Mouse (Mus musculus): ENCODE measurements around the gene Reck. TPM values are rescaled to one million over a fixed set of nuclear protein-coding genes. Genes with fewer than 3 reads are reported as not detected.

Reck gene
- polyA plus RNA-seq, 1 experiment from 2014 or later, result 26.2 TPM

DNA sequence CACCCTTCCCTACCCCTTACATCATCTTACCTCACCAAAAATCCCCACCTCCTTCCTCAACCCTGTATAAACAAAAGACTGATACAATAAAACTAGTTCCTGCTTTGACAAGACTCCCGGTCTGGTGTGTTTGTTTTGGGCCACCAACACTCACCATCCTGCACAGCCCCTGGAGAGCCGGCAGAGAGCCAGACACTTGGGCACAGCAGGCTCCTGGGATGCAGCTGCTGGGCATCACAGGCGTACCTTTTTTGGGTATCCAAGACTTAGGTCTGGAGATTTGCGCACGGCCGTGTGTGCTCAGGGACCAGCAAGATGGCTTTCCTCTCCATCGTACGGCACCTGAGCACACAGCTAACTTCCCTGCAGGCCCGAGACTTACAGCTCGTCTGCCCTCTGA lies 15.4 kb upstream of the Reck start:
- Histone ChIP-seq H3K9ac (ENCODE audit: low read depth, low read length) (no peak overlapping the region), H3K9me3 (ENCODE audit: control insufficient read depth, low read length) (no peaks in the 10 kb centered on the region), H3K27me3 (ENCODE audit: control insufficient read depth, insufficient read depth, low read length) (no peaks in the 10 kb centered on the region), H3K27ac (ENCODE audit: low read depth, low read length) (no peak overlapping the region), H3K4me1 (ENCODE audit: control insufficient read depth, insufficient read depth, low read length) (no peaks in the 10 kb centered on the region), H3K36me3 (ENCODE audit: control insufficient read depth, insufficient read depth, low read length) (no peaks in the 10 kb centered on the region), H3K4me2 (replicated peaks; ENCODE audit: low read depth, low read length) (no peak overlapping the region), H3K4me3 (ENCODE audit: low read length) (no peak overlapping the region)
- 78% methylated on average over 10 of the region's 10 CpGs for WGBS
- ATAC-seq (ENCODE audit: low FRiP score, low TSS enrichment), result no peak

DNA sequence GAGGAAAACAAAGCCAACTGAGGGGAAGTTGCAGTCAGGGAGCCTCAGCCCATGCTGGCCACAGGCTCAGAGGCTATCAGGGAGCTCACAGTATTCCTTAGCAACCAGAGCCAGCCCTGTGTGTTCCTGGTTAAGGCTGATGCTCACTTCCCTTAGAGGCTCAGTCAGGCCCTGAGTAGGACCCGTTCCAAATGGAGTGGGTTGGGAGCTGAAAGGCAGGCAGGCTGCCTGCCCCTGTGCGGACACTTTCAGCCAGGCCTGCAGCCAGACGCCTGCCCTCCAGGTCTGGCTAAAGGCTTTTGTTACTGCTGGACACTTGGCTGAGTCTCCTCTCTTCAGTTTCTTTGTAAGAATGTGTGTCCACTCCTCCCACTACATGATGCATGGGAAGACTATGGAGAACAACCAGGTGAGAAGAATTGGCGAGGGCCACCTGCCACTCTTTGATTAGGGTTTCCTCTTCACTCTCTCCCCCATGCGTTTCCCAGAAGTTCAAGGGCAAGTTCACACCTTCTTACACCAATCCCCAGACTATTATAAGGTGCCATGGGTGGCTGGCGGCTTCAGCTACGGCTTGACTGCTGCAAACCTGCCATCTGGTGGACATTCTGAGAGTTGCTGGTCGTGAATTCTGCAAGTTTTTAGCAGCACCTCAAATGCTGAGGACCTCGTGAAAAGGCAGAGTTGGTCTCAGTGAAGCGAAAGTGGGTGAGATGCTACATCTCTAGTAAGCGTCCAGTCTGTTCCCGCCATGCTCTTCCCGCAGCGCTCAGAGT lies 14.4 kb upstream of the Reck start:
- WGBS, result 20% methylated on average over 14 of the region's 14 CpGs
- no peak overlapping the region for H3K4me3 ChIP-seq (ENCODE audit: low read length)
- no peaks in the 10 kb centered on the region for H3K36me3 ChIP-seq (ENCODE audit: control insufficient read depth, insufficient read depth, low read length)
- H3K4me2 ChIP-seq (replicated peaks; ENCODE audit: low read depth, low read length), result no peak overlapping the region
- no peak for ATAC-seq (ENCODE audit: low FRiP score, low TSS enrichment)
- H3K27me3 ChIP-seq (ENCODE audit: control insufficient read depth, insufficient read depth, low read length), result no peaks in the 10 kb centered on the region
- no peaks in the 10 kb centered on the region for H3K9me3 ChIP-seq (ENCODE audit: control insufficient read depth, low read length)
- H3K27ac ChIP-seq (ENCODE audit: low read depth, low read length), result no peak overlapping the region
- H3K4me1 ChIP-seq (ENCODE audit: control insufficient read depth, insufficient read depth, low read length), result no peaks in the 10 kb centered on the region
- H3K9ac ChIP-seq (ENCODE audit: low read depth, low read length), result no peak overlapping the region

DNA sequence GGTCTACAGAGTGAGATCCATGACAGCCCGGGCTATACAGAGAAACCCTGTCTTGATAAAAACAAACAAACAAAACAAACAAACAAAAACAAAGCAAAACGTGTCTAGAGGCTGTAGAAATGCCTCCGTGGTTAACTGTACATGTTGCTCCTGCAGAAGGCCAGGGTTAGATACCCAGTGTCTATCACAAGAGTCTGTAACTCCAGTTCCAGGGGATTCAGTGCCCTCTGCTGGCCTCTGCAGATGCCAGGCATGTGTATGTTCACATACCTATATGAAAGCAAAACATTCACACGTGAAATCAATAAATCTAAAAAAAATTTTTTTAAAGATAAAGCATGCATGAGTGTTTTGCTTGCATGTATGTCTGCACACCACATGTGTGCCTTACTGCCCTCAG lies 12.0 kb upstream of the Reck start:
- Histone ChIP-seq H3K27ac (ENCODE audit: low read depth, low read length) (no peak overlapping the region), H3K9ac (ENCODE audit: low read depth, low read length) (no peak overlapping the region), H3K27me3 (ENCODE audit: control insufficient read depth, insufficient read depth, low read length) (no peaks in the 10 kb centered on the region), H3K4me2 (replicated peaks; ENCODE audit: low read depth, low read length) (no peak overlapping the region), H3K36me3 (ENCODE audit: control insufficient read depth, insufficient read depth, low read length) (no peaks in the 10 kb centered on the region), H3K9me3 (ENCODE audit: control insufficient read depth, low read length) (no peaks in the 10 kb centered on the region), H3K4me1 (ENCODE audit: control insufficient read depth, insufficient read depth, low read length) (no peaks in the 10 kb centered on the region), H3K4me3 (ENCODE audit: low read length) (no peak overlapping the region)
- ATAC-seq (ENCODE audit: low FRiP score, low TSS enrichment), result no peak
- 68% methylated on average over 4 of the region's 4 CpGs for WGBS

DNA sequence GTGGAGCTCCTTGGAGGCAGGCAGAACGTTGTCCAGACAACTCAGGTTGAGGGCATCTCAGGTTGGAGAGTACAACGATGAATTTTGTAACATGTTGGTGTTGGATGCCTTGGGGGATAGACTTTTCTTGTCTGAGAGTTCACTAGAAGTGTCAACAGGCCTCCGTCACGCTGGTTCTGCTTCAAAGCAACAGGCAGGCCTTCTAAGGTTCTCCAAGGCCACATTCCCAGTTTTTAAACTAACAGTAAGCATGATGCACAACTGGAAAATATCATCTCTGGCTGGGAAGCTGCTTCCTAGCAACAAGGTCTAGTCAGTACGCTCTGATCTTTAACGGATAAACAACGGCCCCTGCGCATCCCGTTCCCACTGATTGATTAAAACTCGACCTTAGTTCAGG lies 5.5 kb upstream of the Reck start:
- no peaks in the 10 kb centered on the region for H3K27me3 ChIP-seq (ENCODE audit: control insufficient read depth, insufficient read depth, low read length)
- H3K4me3 ChIP-seq (ENCODE audit: low read length), result no peak overlapping the region
- H3K9me3 ChIP-seq (ENCODE audit: control insufficient read depth, low read length), result no peaks in the 10 kb centered on the region; the same call in 1 of the 2 replicates
- no peak overlapping the region for H3K9ac ChIP-seq (ENCODE audit: low read depth, low read length)
- H3K4me1 ChIP-seq (ENCODE audit: control insufficient read depth, insufficient read depth, low read length), result peaks cover 2% of the 10 kb centered on the region; the same call in 1 of the 2 replicates
- H3K27ac ChIP-seq (ENCODE audit: low read depth, low read length), result no peak overlapping the region
- H3K4me2 ChIP-seq (replicated peaks; ENCODE audit: low read depth, low read length), result no peak overlapping the region
- no peaks in the 10 kb centered on the region for H3K36me3 ChIP-seq (ENCODE audit: control insufficient read depth, insufficient read depth, low read length)
- 76% methylated on average over 10 of the region's 10 CpGs for WGBS
- ATAC-seq (ENCODE audit: low FRiP score, low TSS enrichment), result no peak

DNA sequence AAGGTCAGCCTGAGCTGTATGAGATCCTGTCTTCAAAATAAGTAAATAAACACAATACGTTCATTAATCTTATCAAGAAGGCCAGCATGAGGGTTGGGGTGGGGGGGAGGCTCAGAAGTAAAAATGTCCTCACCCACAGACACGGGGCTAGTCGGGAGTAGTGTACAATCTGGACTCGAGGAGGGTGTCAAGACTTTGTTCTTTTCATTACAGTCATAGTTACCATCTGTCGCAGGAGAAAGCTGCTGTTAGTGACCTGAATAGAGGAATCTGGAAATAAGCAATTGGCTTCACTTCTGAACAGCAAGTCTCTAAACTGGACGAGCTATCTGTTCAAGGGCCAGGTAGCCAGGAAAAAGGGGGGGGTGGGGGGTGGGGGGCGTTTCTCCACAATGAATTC lies 829 bp upstream of the Reck start:
- Histone ChIP-seq H3K27ac (ENCODE audit: low read depth, low read length) (no peak overlapping the region), H3K27me3 (ENCODE audit: control insufficient read depth, insufficient read depth, low read length) (no peaks in the 10 kb centered on the region), H3K9ac (ENCODE audit: low read depth, low read length) (peak overlapping the region; percentile 81; the same call in 1 of the 2 replicates), H3K4me3 (ENCODE audit: low read length) (peak overlapping the region; percentile 88; the same call in 1 of the 2 replicates), H3K4me1 (ENCODE audit: control insufficient read depth, insufficient read depth, low read length) (peaks cover 5% of the 10 kb centered on the region; the same call in 1 of the 2 replicates), H3K4me2 (replicated peaks; ENCODE audit: low read depth, low read length) (peak overlapping the region; percentile 84), H3K9me3 (ENCODE audit: control insufficient read depth, low read length) (no peaks in the 10 kb centered on the region), H3K36me3 (ENCODE audit: control insufficient read depth, insufficient read depth, low read length) (no peaks in the 10 kb centered on the region)
- ATAC-seq (ENCODE audit: low FRiP score, low TSS enrichment), result no peak
- WGBS, result 36% methylated on average over 7 of the region's 7 CpGs

DNA sequence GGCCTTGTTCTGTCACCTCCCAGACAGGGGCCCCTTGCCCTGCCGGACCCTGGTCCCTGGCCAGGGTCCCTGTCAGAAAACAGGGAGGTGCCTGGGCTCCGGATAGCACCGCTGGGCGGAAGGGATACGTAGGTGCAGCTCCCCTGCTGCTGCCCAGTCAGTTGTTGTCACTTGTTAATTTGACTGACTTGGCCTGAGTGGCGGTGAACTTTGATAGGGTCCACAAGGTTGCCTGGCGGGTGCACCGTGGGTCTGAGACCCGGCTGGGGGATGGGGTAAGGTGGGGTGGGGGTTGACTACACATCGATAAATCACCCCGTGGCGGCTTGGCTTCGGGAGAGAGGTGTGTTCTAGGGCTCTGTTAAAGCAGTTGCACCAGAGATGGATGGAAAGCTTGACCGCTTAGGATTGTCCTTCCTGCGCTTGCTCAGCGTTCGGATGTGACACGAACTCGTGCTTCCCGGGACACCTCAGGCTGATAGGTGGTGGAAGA lies 635 bp downstream of the Reck start:
- Histone ChIP-seq H3K27ac (ENCODE audit: low read depth, low read length) (peak overlapping the region; percentile 76; the same call in 1 of the 2 replicates), H3K9me3 (ENCODE audit: control insufficient read depth, low read length) (no peaks in the 10 kb centered on the region), H3K4me1 (ENCODE audit: control insufficient read depth, insufficient read depth, low read length) (peaks cover 5% of the 10 kb centered on the region; the same call in 1 of the 2 replicates), H3K27me3 (ENCODE audit: control insufficient read depth, insufficient read depth, low read length) (no peaks in the 10 kb centered on the region), H3K4me3 (ENCODE audit: low read length) (peak overlapping the region; percentile 88), H3K36me3 (ENCODE audit: control insufficient read depth, insufficient read depth, low read length) (no peaks in the 10 kb centered on the region), H3K4me2 (replicated peaks; ENCODE audit: low read depth, low read length) (peak overlapping the region; percentile 84), H3K9ac (ENCODE audit: low read depth, low read length) (peak overlapping the region; percentile 81)
- peak; percentile 65 for ATAC-seq (ENCODE audit: low FRiP score, low TSS enrichment)
- WGBS, result under 1% methylated on average over 20 of the region's 20 CpGs

DNA sequence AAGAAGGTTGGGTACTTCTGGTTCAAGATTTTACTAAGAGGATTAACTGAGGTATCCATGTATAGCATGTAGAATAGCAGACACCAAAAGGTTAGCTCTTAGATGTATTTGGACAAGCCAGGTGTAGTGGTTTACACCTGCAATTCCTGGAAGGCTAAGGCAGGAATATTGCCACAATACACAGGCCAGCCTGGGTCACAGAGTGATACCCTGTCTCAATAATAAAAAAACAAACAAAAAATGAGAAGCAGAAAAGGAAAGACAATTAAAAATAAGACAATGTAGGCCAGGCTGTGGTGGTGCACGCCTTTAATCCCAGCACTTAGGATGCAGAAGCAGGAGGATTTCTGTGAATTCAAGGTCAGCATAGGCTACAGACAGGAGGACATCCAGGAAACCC lies 1.9 kb downstream of the Reck start:
- Histone ChIP-seq H3K4me1 (ENCODE audit: control insufficient read depth, insufficient read depth, low read length) (peaks cover 5% of the 10 kb centered on the region; the same call in 1 of the 2 replicates), H3K9ac (ENCODE audit: low read depth, low read length) (no peak overlapping the region), H3K27ac (ENCODE audit: low read depth, low read length) (no peak overlapping the region), H3K9me3 (ENCODE audit: control insufficient read depth, low read length) (no peaks in the 10 kb centered on the region), H3K4me3 (ENCODE audit: low read length) (no peak overlapping the region), H3K4me2 (replicated peaks; ENCODE audit: low read depth, low read length) (no peak overlapping the region), H3K36me3 (ENCODE audit: control insufficient read depth, insufficient read depth, low read length) (no peaks in the 10 kb centered on the region), H3K27me3 (ENCODE audit: control insufficient read depth, insufficient read depth, low read length) (no peaks in the 10 kb centered on the region)
- 97% methylated on average over 1 of the region's 1 CpGs for WGBS
- ATAC-seq (ENCODE audit: low FRiP score, low TSS enrichment), result no peak

DNA sequence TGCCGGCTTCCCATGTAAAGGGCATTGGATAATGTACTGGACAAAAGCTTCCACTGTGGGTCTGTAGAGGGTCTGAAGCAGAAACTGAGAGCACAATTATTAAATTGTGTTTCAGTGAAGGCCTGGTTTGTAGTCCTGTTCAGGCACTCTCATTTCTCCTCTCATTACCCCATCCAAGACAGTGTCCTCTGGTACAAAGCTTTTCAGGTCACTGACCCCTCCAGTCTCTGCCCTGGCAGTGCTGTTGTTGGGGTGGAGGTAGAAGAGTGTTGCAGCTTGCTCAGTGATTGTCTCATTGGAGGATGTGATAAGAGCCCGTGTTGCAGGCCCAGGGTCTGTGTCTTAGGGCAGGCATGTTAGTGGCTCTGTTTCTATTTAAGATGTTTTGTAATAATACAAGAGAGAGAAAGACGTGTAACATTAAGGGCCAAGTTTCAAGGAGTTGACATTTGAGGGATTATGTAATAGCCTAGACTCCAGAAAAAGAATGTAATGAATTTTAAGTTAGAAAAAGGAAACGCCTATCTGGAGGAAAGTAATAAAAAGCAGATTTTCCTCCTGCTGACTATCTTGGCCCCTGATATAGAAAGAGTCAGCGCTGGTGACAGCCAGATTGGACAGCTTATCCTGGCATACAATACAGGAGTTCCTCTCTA lies 2.9 kb downstream of the Reck start:
- peaks cover 5% of the 10 kb centered on the region; the same call in 1 of the 2 replicates for H3K4me1 ChIP-seq (ENCODE audit: control insufficient read depth, insufficient read depth, low read length)
- H3K27me3 ChIP-seq (ENCODE audit: control insufficient read depth, insufficient read depth, low read length), result no peaks in the 10 kb centered on the region
- no peak overlapping the region for H3K4me3 ChIP-seq (ENCODE audit: low read length)
- H3K27ac ChIP-seq (ENCODE audit: low read depth, low read length), result no peak overlapping the region; the same call in 1 of the 2 replicates
- no peaks in the 10 kb centered on the region for H3K36me3 ChIP-seq (ENCODE audit: control insufficient read depth, insufficient read depth, low read length)
- no peak overlapping the region for H3K4me2 ChIP-seq (replicated peaks; ENCODE audit: low read depth, low read length)
- WGBS, result 59% methylated on average over 5 of the region's 5 CpGs
- no peaks in the 10 kb centered on the region for H3K9me3 ChIP-seq (ENCODE audit: control insufficient read depth, low read length)
- H3K9ac ChIP-seq (ENCODE audit: low read depth, low read length), result no peak overlapping the region
- ATAC-seq (ENCODE audit: low FRiP score, low TSS enrichment), result no peak

DNA sequence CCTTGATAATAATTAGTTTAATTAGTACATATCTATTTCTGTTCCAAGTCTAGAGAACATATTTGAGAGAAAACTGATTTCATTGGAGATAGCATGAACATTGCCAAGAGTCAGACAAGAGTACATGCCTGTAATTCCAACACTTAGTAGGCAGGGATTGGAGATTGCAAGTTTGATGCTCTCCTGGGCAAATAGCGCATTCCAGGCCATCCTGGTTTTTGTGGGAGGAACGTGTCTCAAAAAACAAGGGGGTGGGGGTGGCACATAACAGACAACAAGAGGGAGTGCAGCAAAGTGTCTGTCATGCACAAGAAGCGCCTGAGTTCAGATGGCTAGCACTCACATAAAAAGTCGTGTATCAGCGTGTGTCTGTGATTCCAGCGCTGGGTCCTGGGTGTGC lies 4.2 kb downstream of the Reck start:
- Histone ChIP-seq H3K4me1 (ENCODE audit: control insufficient read depth, insufficient read depth, low read length) (peaks cover 14% of the 10 kb centered on the region; the same call in 1 of the 2 replicates), H3K4me2 (replicated peaks; ENCODE audit: low read depth, low read length) (no peak overlapping the region), H3K27ac (ENCODE audit: low read depth, low read length) (no peak overlapping the region), H3K27me3 (ENCODE audit: control insufficient read depth, insufficient read depth, low read length) (no peaks in the 10 kb centered on the region), H3K36me3 (ENCODE audit: control insufficient read depth, insufficient read depth, low read length) (no peaks in the 10 kb centered on the region), H3K9me3 (ENCODE audit: control insufficient read depth, low read length) (no peaks in the 10 kb centered on the region), H3K4me3 (ENCODE audit: low read length) (no peak overlapping the region), H3K9ac (ENCODE audit: low read depth, low read length) (no peak overlapping the region)
- WGBS, result 84% methylated on average over 6 of the region's 6 CpGs
- no peak for ATAC-seq (ENCODE audit: low FRiP score, low TSS enrichment)

Measured in kidney, embryonic 14.5 days (tissue).